Mouse (Mus musculus): ENCODE results near the gene Gm4922.

DNA sequence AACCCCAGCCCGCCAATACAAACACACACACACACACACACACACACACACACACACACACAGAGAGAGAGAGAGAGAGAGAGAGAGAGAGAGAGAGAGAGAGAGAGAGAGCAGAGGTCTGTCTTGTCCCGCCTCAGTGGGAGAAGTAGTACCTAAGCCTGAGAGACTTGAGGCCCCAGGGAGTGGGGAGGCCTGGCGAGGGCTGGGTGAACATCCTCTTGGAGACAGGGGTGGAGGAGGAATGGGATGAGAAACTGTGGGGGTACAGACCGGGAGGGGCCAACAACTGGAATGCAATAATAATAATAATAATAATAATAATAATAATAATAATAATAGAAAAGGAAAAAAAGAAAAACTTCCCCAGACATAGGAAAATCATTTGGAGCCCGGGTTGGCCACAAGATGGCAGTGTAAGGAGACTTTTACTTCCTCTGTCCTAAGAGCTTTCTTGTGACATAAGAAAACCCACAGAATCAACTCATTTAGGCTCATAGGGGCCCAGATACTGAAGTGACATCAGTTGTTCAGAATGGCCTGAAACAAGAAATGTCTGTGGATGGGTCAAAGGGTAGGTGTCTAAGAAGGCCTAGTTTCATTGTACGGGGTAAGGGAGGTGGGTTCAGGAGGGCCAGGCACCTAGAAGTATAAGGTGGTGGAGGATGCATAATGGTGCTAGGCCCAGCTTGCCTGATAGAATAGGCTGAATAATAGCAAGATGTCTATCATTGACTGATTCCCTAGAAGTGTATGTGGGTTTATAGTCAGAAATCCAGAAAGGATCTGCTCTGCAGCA is 49.3 kb upstream of the Gm4922 start:
- TF ChIP-seq CTCF (IDR thresholded peaks at IDR 0.05; ENCODE audit: control insufficient read depth, insufficient read depth, insufficient read length) (no peak), CEBPB (IDR thresholded peaks at IDR 0.05; ENCODE audit: low read depth) (no peak), MAX (IDR thresholded peaks at IDR 0.05) (no peak), FOSL1 (IDR thresholded peaks at IDR 0.05; ENCODE audit: insufficient read depth, low read length, poor library complexity, severe bottlenecking) (no peak)

Data from C2C12 (cell line).